Mouse (Mus musculus) ES-E14 (cell line): ENCODE measurements around the gene Ankrd9. TPM values are rescaled to one million over a fixed set of nuclear protein-coding genes. Genes with fewer than 3 reads are reported as not detected.

Experiments used
- DNase-seq: peaks from one replicate; pipeline ENCODE4 v3.0.0-alpha.2; 2013; ENCODE audit warnings: low read depth, low spot score
- H3K27ac ChIP-seq: 2 replicates; pipeline ENCODE4 v1.5.1; 2012; ENCODE audit warnings: low read depth, mild to moderate bottlenecking, low read length, moderate library complexity, mixed read lengths; ENCODE audit not compliant: poor library complexity, insufficient read depth, severe bottlenecking
- H3K36me3 ChIP-seq: 2 replicates; pipeline ENCODE4 v1.6.1; 2012; ENCODE audit warnings: mild to moderate bottlenecking, low read length, moderate library complexity, mixed read lengths; ENCODE audit not compliant: control insufficient read depth, poor library complexity, insufficient read depth, severe bottlenecking
- H3K4me1 ChIP-seq, 2 experiments: fragments of 150-350 bp in 1 of 2; sonication (generic) in 1 of 2; 2 replicates each; pipeline ENCODE4 v1.6.1; 2012; ENCODE audit warnings: low read length in 2 of 2, mild to moderate bottlenecking in 1 of 2, mixed read lengths in 1 of 2; ENCODE audit not compliant: control insufficient read depth in 2 of 2, insufficient read depth in 2 of 2, poor library complexity in 1 of 2
- H3K4me3 ChIP-seq, 2 experiments: fragments of 150-350 bp in 1 of 2; sonication (generic) in 1 of 2; 2 replicates each; pipeline ENCODE4 v1.5.1; 2012; ENCODE audit warnings: low read length in 2 of 2, low read depth in 1 of 2, mild to moderate bottlenecking in 1 of 2, mixed read lengths in 1 of 2; ENCODE audit not compliant: insufficient read depth in 1 of 2, poor library complexity in 1 of 2, severe bottlenecking in 1 of 2
- H3K9ac ChIP-seq: 2 replicates; pipeline ENCODE4 v1.6.1; 2012; ENCODE audit warnings: low read depth, mild to moderate bottlenecking, low read length, mixed read lengths; ENCODE audit not compliant: poor library complexity, insufficient read depth, severe bottlenecking
- H3K9me3 ChIP-seq: fragments of 150-350 bp; sonication (generic); 2 replicates; pipeline ENCODE4 v1.6.1; 2012; ENCODE audit warnings: low read depth, mild to moderate bottlenecking, low read length; ENCODE audit not compliant: control insufficient read depth, insufficient read depth
- CHD2 ChIP-seq: IDR thresholded peaks from 2 replicates; pipeline ENCODE4 v1.6.1; 2014; ENCODE audit warnings: mild to moderate bottlenecking, low read depth, low read length, inconsistent platforms
- HCFC1 ChIP-seq: IDR thresholded peaks from 2 replicates; pipeline ENCODE4 v1.6.1; 2012; ENCODE audit warnings: low read length, inconsistent platforms, borderline replicate concordance; ENCODE audit not compliant: insufficient read depth
- MAFK ChIP-seq: IDR thresholded peaks from 2 replicates; pipeline ENCODE4 v1.6.1; 2014; ENCODE audit warnings: mild to moderate bottlenecking, low read depth, low read length, inconsistent platforms; ENCODE audit not compliant: insufficient read depth
- ZC3H11A ChIP-seq: IDR thresholded peaks from 2 replicates; pipeline ENCODE4 v1.6.1; 2012; ENCODE audit warnings: low read depth, mild to moderate bottlenecking, inconsistent platforms, low read length, borderline replicate concordance
- ZNF384 ChIP-seq: IDR thresholded peaks from 2 replicates; pipeline ENCODE4 v1.6.1; 2012; ENCODE audit warnings: low read depth, low read length, inconsistent platforms
- in situ Hi-C, 2 experiments: fragments of 600-800 bp; cut with MboI; formaldehyde crosslinking; loops; one replicate each; pipeline ENCODE4 v1.15.1; 2025; ENCODE audit warnings: low sequenced_read_pairs in 2 of 2, inconsistent platforms in 1 of 2; ENCODE audit not compliant: unreplicated experiment in 2 of 2
- total RNA-seq: library from RNA; depleted of rRNA; stranded (reverse); fragments of 300-350 nt; gene quantifications from 2 replicates; pipeline ENCODE4 v1.2.3, GENCODE M21; 2012

Ankrd9 gene
- total RNA-seq, 1 experiment: 12.4 TPM

- H3K4me3 ChIP-seq: no peak overlapping the region
- no peak overlapping the region for H3K9ac ChIP-seq
- H3K27ac ChIP-seq: no peak overlapping the region
- no peaks in the 10 kb centered on the region; a peak in 1 of 4 replicates for H3K4me1 ChIP-seq
- no peak for DNase-seq
- H3K36me3 ChIP-seq: peaks cover 3% of the 10 kb centered on the region; the same call in 1 of the 2 replicates
- no peaks in the 10 kb centered on the region for H3K9me3 ChIP-seq
- no peak for TF ChIP-seq ZNF384
- in situ Hi-C loops: no loop called here
Measured at GRCm38 (mm10) chr12:110949410-110949809, 29.4 kb downstream of the Ankrd9 start.

GRCm38 (mm10) chr12:110948910-110949201, 30.0 kb downstream of the Ankrd9 start:
- no peaks in the 10 kb centered on the region for H3K4me1 ChIP-seq
- H3K27ac ChIP-seq: no peak overlapping the region
- no peaks in the 10 kb centered on the region for H3K9me3 ChIP-seq
- TF ChIP-seq ZNF384 (no peak), HCFC1 (no peak), ZC3H11A (no peak), MAFK (no peak)
- no peak overlapping the region for H3K4me3 ChIP-seq
- H3K9ac ChIP-seq: no peak overlapping the region
- in situ Hi-C loops: no loop called here
- DNase-seq: no peak
- no peaks in the 10 kb centered on the region; the same call in 1 of the 2 replicates for H3K36me3 ChIP-seq

GRCm38 (mm10) chr12:110948082-110948909, 30.5 kb downstream of the Ankrd9 start:
- in situ Hi-C loops: no loop called here
- no peak overlapping the region for H3K9ac ChIP-seq

GRCm38 (mm10) chr12:110946216-110946615, 32.6 kb downstream of the Ankrd9 start:
- no peaks in the 10 kb centered on the region; the same call in 1 of the 2 replicates for H3K36me3 ChIP-seq

More at GRCm38 (mm10) chr12:110948082-110948909, 30.5 kb downstream of the Ankrd9 start:
- Histone ChIP-seq H3K9me3 (no peaks in the 10 kb centered on the region), H3K4me1 (no peaks in the 10 kb centered on the region), H3K36me3 (no peaks in the 10 kb centered on the region; the same call in 1 of the 2 replicates), H3K27ac (no peak overlapping the region), H3K4me3 (no peak overlapping the region)
- no peak for DNase-seq
- TF ChIP-seq ZC3H11A (no peak), ZNF384 (no peak), MAFK (no peak), CHD2 (no peak)

More at GRCm38 (mm10) chr12:110946216-110946615, 32.6 kb downstream of the Ankrd9 start:
- no peak for DNase-seq
- TF ChIP-seq HCFC1 (no peak), CHD2 (no peak), ZNF384 (no peak), ZC3H11A (no peak), MAFK (no peak)
- no peak overlapping the region for H3K9ac ChIP-seq
- in situ Hi-C loops: no loop called here
- H3K9me3 ChIP-seq: no peaks in the 10 kb centered on the region
- H3K27ac ChIP-seq: no peak overlapping the region
- H3K4me1 ChIP-seq: no peaks in the 10 kb centered on the region
- no peak overlapping the region for H3K4me3 ChIP-seq
